Mouse (Mus musculus) spleen, postnatal 36 days (tissue): ENCODE results near the gene Vmp1.

Experiments
- DNase-seq, 2 experiments: peaks; one replicate each; pipeline ENCODE4 v3.0.0; 2022; ENCODE audit warnings: low spot score in 2 of 2, mixed read lengths in 1 of 2

Gene Vmp1

GRCm38 (mm10) chr11:86672772-86673171, 10.9 kb downstream of the Vmp1 start:
- no peak for DNase-seq

GRCm38 (mm10) chr11:86671041-86671675, 12.5 kb downstream of the Vmp1 start:
- no peak for DNase-seq

- DNase-seq = no peak
These were observed 15.5 kb downstream of the Vmp1 start for GRCm38 (mm10) chr11:86668169-86668568.

DNA sequence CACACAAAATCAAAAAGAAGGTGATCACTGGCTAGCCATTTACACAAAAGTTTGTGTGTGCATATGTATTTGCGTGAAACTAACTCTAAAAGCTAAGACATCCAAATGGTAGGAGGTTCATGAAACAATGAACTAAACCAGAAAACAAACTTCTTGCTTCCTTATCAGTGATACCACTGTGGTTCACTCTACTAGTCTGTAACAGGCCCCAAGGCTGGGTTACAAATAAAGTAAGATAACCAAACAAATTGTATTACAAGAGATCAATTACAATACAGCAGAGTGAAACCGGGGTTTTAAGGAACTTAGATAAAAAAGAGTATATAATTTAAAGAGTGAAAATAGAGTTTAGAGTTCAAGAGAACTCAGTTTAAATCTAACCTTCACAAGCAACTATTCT, 16.1 kb downstream of the Vmp1 start:
- DNase-seq = no peak

DNA sequence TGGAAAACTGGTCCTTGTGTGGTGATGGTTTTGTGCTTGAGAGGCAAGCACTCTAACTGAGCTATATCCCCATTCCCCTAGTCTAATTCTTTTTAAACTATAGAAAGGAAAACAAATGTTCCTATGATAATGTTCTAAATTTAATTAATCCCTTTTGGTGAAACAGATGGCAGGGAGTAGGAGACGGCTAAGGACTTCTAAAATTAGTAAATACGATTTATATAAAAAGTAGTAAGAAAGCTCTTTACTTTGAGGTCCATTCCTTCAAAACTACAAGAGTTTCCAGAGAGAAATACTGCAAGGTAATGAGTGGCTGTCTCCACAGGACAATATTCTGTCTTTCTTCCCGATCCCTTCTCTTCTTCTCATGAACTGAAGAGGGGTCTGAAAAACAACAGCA, 19.2 kb downstream of the Vmp1 start:
- no peak for DNase-seq

GRCm38 (mm10) chr11:86663977-86664376, 19.7 kb downstream of the Vmp1 start:
- DNase-seq = no peak

DNA sequence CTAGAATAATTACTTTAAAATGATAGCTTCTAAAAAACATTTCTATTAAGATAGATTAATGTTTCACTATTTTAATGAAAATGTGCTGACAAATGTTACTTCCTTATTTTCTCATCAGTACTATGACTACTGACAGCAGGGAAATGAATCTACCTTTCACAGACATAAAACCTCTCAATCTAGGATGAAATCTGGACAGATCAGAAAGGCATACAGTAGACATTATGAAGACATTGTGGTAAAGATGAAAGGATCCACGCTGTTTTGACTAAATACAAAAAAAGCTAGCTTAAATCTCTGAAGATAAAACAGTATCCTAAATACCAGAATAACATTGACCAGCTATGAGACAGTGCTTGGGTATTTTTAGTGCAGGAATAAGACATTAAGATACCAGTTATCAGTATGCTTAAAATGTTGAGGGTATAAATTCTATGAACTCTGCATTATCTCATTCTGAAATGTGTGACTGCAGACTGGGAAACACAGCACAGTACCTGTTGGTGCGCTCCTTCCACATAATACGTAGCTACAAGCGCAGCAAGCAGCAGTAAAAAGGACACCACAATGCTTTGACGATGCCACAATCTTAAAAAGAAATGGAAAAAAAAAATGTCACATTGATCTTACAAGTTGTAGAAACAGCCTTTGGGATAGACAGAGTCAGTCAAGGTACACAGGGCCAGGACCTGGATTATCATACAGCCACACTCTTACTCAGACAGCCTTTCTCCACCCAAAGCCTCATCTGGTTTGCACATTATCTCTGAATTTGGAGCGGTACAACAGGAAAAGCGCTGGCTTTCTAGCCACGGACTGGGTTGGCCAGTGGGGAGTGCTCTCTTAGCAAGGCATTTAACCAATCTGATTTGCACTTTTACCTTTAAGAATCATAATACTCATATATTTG, 20.4 kb downstream of the Vmp1 start:
- peak; percentile 31 to 54 for DNase-seq

DNA sequence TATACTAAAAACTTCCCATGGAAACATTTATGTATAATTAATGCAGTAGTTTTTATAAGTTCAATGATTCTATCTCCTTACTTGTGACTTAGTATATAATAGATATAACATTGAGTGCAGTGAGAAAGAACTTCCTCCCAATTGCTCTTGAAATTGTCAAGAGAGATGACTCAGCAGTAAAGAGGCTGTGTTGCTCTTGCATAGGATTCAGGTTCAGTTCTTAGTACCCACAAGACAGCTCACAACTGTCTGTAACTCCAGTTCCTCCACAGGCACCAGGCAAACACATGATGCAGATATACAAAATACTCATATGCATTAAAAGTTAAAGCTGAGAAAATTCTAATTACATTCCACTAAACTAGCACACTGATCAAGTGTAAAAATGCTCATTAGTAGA, 25.8 kb downstream of the Vmp1 start:
- DNase-seq = no peak

DNA sequence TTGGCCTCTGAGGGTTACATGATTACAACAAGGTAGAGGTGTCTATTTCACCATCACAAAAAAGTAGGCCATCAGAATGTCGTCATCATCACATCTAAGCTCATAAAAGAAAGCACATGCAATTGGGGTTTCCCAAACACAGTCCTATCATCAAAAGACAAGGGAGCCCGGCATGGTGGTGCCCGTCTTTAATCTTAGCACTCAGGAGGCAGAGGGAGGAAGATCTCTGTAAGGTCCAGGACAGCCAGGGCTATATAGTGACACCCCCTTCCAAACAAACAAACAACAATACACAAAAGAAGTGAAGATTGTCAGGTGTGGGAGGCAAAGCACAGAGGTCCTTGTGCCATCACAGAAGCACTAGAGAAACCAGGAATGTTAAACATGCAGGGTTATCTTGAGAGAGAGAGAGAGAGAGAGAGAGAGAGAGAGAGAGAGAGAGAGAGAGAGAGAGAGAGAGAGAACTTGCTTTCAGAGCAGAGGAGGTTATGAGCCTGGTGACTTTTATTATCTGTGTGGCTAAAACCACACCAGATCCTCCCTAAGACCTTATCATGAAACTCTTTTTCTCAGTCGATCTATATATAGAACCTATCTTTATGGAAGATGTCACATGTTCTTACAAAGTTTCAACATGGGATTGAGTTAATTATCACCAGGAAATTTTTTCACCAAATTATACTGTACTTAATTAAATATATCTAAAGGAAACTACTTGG, 26.6 kb downstream of the Vmp1 start:
- no peak for DNase-seq

GRCm38 (mm10) chr11:86655671-86656070, 28.0 kb downstream of the Vmp1 start:
- DNase-seq = no peak

DNA sequence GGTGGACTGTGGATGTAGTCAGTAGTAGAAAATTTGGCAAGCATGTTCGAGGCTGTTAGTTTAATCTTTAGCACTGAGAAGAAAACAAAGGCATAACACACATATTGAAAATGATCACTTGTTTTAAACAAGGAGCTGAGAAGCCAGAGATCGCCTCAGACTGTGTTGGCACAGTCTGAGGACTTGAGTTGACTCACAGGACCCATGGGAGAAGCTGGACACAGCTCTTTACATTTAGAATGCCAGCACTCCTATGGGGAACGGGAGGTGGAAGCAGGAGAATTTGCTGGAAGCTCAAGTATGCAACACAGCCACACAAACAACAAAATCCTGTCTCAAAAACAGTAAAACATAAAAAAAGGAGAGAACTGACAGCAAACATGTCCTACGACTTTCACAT, 29.5 kb downstream of the Vmp1 start:
- DNase-seq = no peak

GRCm38 (mm10) chr11:86653446-86653845, 30.2 kb downstream of the Vmp1 start:
- peak; percentile 41 to 63 for DNase-seq

- DNase-seq = peak in 1 of 2 experiments; percentile 16
These were observed 31.1 kb downstream of the Vmp1 start for GRCm38 (mm10) chr11:86652578-86652979.

- DNase-seq = no peak
These were observed 33.0 kb downstream of the Vmp1 start for GRCm38 (mm10) chr11:86650676-86651075.

GRCm38 (mm10) chr11:86649542-86649941, 34.1 kb downstream of the Vmp1 start:
- no peak for DNase-seq

- DNase-seq = no peak
These were observed 35.8 kb downstream of the Vmp1 start for GRCm38 (mm10) chr11:86647706-86648447.

GRCm38 (mm10) chr11:86646885-86647459, 36.7 kb downstream of the Vmp1 start:
- DNase-seq = no peak

- no peak for DNase-seq
These were observed 37.4 kb downstream of the Vmp1 start for GRCm38 (mm10) chr11:86646136-86646834.

- DNase-seq = no peak
These were observed 39.1 kb downstream of the Vmp1 start for GRCm38 (mm10) chr11:86644553-86644952.

GRCm38 (mm10) chr11:86641714-86642113, 41.9 kb downstream of the Vmp1 start:
- no peak for DNase-seq

- no peak for DNase-seq
These were observed 45.9 kb downstream of the Vmp1 start for GRCm38 (mm10) chr11:86637697-86638096.
